Mouse (Mus musculus): ENCODE measurements at regions not wholly inside any gene's neighbourhood (a gene's known extent, or its start where the extent isn't known, plus 50 kb on each side); places are given as distances from the start of the nearest gene placed in this dataset.
A peak's percentile ranks its signal among the peaks of the same experiment; 100 is the strongest.

DNA sequence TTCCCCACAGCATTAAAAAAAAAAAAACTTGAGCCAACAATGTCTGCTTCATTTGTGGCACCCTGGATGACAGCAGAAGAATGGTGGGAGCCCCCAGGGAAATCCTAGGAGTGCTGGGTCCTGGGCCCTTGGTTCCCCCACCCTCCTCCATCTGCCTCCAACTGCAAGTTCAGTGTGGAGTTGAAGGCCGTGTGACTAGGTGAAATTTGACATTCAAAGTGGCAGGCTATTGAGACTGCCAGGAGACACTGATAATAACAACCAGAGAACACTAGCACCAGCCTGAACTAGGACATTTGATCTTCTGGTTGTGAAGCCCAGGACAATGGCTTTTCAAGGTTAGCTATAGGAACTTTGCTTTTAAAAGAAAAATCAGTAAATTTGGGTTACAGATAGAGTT lies 74.0 kb downstream of the Adamts15 start:
- DNase-seq (ENCODE audit: low read depth), result no peak

- no peak for DNase-seq (ENCODE audit: low read depth)
Measured at GRCm38 (mm10) chr9:30845609-30846290, 76.5 kb downstream of the Adamts15 start.

DNA sequence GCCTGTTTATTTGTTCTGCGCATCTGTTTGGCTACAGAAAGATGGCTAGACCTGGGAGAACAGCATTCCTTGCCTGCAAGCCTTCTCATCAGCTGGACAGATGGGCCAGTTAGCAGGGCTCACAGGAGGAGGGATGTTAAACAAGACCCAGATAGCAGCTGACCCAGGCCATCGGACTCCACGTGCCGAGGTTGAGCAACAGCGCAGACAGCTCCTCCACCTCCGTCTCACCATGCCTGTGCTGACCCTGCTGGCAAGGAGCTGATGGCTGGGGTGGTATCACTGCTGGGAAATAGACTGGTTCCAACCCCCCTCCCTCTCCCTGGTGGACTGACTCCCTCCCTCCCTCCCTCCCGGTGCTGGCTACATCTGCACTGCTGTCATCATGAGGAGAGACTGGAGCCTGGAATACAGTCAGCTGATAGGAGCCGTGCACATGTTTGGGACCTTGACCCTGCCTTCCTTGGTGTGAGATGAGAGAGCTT lies 78.1 kb downstream of the Adamts15 start:
- no peak for DNase-seq (ENCODE audit: low read depth)

DNA sequence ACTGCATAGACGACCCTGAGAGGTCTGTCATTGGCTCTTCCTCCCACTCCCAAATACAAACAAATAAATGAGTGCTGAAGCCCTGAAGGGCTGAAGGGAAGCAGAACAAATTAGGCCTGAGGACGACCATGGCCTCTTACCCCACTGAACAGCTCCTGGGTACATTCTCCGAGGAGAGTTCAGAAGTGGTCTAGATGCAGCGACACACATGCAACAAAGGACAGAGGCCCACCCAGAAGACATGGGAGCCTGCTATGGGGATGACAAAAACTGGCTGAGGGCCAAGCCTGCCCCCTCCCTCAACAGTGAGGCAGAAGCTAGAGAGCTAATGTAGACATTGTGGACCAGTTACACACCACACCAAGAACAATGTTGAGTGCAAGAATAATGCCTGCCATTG lies 87.3 kb downstream of the Adamts15 start:
- DNase-seq (ENCODE audit: low read depth), result no peak

DNA sequence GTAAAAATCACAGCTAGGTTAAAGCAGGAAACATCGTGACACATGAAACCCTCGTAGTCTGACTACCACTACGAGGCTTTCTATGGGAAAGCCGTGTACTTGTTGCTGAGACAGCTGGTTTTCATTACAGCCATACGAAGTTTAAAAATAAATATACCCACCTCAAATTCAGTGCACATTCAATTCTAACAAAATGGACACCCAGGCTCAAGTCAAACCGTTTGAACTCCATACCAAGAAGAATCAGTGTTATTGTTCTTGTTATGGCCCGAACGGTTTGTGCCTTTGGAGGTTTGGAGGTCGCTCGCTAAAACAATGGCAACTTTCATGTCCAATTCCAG lies 87.7 kb downstream of the Adamts15 start:
- no peak for DNase-seq (ENCODE audit: low read depth)

- no peak for DNase-seq (ENCODE audit: low read depth)
Measured at GRCm38 (mm10) chr9:30833836-30834564, 88.3 kb downstream of the Adamts15 start.

- DNase-seq (ENCODE audit: low read depth), result no peak
Measured at GRCm38 (mm10) chr9:30829158-30829870, 92.9 kb downstream of the Adamts15 start.

GRCm38 (mm10) chr9:30827780-30828179 lies 94.5 kb downstream of the Adamts15 start:
- DNase-seq (ENCODE audit: low read depth), result no peak

DNA sequence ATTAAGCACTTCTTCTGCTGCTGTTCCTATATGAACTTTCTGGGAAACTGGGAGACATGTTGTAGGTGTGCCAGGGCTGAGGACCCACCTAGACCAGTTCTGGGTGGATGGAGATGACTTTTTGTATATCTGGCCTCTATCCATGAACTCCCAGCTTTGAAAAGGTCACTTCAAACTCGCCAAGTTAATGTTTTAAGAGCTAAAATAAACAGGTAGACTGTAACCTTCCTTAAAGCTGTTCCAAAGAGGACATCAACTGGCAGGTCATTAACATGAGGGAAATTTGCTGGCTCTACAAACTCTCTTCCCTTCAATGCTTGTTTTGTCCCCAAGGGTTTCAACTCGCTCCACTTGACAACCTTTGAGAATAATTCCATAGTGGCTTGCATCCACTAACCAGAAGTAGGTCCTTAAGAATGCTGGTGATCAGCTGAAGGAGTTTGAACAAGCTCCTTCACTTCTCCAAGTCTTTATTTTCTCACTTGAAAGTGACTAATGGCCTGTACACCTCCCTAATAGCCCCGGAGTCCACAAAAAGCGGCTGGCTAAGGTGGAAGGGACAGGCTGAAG lies 98.1 kb downstream of the Adamts15 start:
- no peak for DNase-seq (ENCODE audit: low read depth)

DNA sequence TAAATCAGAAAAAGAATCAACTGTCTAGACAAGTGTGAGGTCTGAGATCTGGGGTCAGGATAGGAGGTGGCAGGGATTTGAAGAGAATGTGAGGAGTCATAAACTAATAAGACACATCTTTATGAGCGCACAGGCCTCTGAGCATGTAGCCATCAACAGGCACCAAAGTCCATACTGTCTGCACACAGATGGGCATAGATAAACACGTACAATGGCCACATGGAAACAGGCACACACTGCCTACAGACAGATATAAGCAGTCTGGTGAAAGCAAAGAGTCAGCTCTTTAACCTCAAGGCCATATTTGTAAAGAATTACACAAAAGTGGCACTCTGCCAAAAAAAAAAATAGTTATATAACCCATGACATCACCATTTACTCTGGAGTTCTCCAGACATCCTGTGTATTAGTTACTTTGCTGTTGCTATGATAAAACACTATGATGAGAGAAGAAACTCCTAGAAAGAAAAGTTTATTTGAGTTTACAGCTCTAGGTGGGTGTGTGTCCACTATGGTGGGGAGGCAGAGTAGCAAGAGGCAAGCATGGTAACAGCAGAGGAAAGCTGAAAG lies 101.4 kb downstream of the Adamts15 start:
- DNase-seq (ENCODE audit: low read depth), result no peak

GRCm38 (mm10) chr9:30813246-30813645 lies 109.0 kb downstream of the Adamts15 start:
- DNase-seq (ENCODE audit: low read depth), result no peak

- no peak for DNase-seq (ENCODE audit: low read depth)
Measured at GRCm38 (mm10) chr9:30810843-30811242, 111.4 kb downstream of the Adamts15 start.

DNA sequence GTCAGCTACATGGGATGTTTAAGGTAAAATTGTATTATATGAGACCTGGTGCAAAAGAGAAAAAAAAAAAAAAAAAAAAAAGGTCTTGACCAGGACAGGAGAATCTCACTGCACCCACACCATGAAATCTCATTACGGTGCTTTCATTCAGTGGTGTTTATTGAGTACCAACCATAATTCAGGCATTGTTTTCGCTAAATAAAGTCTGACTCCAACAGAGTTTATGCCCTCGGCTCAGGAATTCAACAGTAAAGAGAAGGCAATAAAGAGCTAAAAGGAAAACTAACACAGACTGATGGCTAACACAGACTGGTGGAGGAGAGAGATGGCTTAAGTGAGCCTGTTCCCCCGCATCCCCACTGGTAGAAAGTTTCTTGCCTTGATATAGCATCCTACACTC lies 112.0 kb downstream of the Adamts15 start:
- DNase-seq (ENCODE audit: low read depth), result no peak

GRCm38 (mm10) chr9:30808863-30809491 lies 113.3 kb downstream of the Adamts15 start:
- no peak for DNase-seq (ENCODE audit: low read depth)

- DNase-seq (ENCODE audit: low read depth), result no peak
Measured at GRCm38 (mm10) chr9:30803755-30804532, 118.3 kb downstream of the Adamts15 start.

- DNase-seq (ENCODE audit: low read depth), result peak; percentile 30
Measured at GRCm38 (mm10) chr9:30802826-30803225, 119.4 kb downstream of the Adamts15 start.

DNA sequence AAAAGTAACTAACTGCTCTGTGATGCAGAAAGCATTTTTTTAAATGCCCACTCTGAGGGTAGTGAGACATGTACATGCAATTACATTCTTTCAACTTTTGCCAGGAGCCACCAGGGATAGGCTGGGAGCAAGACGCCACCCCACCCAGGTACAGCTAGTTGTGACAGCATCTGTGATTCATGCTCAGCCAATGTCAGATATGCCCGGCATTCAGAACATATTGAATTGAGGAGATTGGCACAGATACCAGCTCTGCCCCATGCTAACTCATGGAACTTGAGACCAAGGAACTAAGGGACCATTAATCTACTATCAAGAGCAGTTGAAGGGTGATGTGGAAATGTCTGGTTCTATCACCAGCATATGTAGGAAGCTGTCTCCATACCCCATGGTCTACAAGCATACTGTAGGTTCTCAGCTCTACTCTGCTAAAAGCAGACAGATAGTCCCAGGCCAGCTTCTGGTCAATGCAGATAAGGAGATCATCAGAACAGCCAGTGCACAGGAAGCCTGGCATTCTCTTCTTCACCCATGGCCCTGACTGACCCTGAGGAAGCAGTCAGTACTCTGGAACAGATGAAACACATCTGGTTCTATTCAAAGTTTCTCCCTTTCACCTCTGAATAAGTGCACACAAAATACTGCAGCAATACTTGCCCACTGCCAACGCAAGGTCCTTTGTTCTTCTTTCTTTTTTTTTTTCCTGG lies 127.4 kb downstream of the Adamts15 start:
- DNase-seq (ENCODE audit: low read depth), result no peak

- DNase-seq (ENCODE audit: low read depth), result no peak
Measured at GRCm38 (mm10) chr9:30781221-30781620, 141.0 kb downstream of the Adamts15 start.

- DNase-seq (ENCODE audit: low read depth), result no peak
Measured at GRCm38 (mm10) chr9:30777816-30778215, 144.4 kb downstream of the Adamts15 start.

GRCm38 (mm10) chr9:30775161-30775560 lies 147.1 kb downstream of the Adamts15 start:
- no peak for DNase-seq (ENCODE audit: low read depth)
